Mouse (Mus musculus): ENCODE data around the gene Acsl4. TPM values are rescaled to one million over a fixed set of nuclear protein-coding genes. Genes with fewer than 3 reads are reported as not detected.

Acsl4 gene
- polyA plus RNA-seq, 1 experiment from 2014 or later, result 25.5 TPM

DNA sequence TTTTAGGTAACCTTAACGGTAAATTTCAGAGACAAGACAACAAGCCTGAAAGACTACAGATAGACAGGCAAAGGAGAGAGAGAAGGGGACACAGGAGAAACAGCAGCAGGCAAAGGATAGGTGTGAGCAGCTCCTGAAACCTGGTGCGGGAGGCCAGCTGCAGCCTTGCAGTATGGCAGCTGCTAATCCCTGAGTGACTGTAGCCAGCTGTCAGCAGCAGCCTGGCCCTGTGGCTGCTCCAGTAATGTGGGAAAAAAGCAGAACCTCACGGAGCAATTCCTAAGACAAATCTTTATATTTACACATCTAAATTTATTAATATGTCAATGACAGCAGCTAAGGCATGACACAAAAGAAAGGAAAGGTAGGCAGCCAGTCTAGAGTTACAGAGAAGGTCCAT is 113.8 kb downstream of the Acsl4 start:
- ATAC-seq, result no peak
- H3K4me1 ChIP-seq (ENCODE audit: control insufficient read depth, insufficient read depth, low read depth, low read length), result no peaks in the 10 kb centered on the region
- no peak overlapping the region for H3K4me2 ChIP-seq (ENCODE audit: low read length)
- WGBS, result 60% methylated on average over 3 of the region's 3 CpGs
- H3K36me3 ChIP-seq (ENCODE audit: control insufficient read depth, insufficient read depth, low read length), result no peaks in the 10 kb centered on the region
- no peak overlapping the region for H3K27ac ChIP-seq (ENCODE audit: low read depth, low read length)
- H3K9ac ChIP-seq (ENCODE audit: low read depth, low read length), result no peak overlapping the region
- H3K9me3 ChIP-seq (ENCODE audit: control insufficient read depth, low read length), result no peaks in the 10 kb centered on the region
- no peak overlapping the region for H3K4me3 ChIP-seq (ENCODE audit: low read length)
- H3K27me3 ChIP-seq (replicated peaks; ENCODE audit: control insufficient read depth, insufficient read depth, low read length), result no peaks in the 10 kb centered on the region; the same call in 1 of the 2 replicates

DNA sequence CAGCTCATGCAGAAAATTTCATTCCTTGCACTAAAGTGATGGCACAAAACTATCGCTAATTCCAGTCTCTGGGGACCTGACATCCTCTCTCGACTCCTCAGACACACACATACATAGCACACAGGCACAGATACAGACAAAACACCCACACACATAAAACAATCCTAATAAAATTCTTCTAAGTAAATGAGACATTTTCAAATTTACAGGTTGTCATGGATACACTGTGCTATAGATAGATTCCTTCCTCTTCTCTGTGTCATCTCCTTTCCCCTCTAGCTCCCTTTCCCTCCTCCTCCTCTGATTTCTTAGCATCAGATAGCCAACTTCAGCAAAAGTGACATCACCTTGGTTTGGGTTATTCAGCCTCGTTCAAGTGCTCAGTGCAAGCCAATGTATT is 114.3 kb downstream of the Acsl4 start:
- Histone ChIP-seq H3K27me3 (replicated peaks; ENCODE audit: control insufficient read depth, insufficient read depth, low read length) (no peaks in the 10 kb centered on the region), H3K4me3 (ENCODE audit: low read length) (no peak overlapping the region), H3K36me3 (ENCODE audit: control insufficient read depth, insufficient read depth, low read length) (no peaks in the 10 kb centered on the region), H3K27ac (ENCODE audit: low read depth, low read length) (no peak overlapping the region), H3K4me2 (ENCODE audit: low read length) (no peak overlapping the region), H3K4me1 (ENCODE audit: control insufficient read depth, insufficient read depth, low read depth, low read length) (no peaks in the 10 kb centered on the region), H3K9me3 (ENCODE audit: control insufficient read depth, low read length) (no peaks in the 10 kb centered on the region), H3K9ac (ENCODE audit: low read depth, low read length) (no peak overlapping the region)
- 75% methylated on average over 3 of the region's 3 CpGs for WGBS
- ATAC-seq, result no peak

Other genes with a start within 250 kb of the Acsl4 start
- 0.11 TPM in 2 replicates for gene Gucy2f, start 193.6 kb downstream of the Acsl4 start, polyA plus RNA-seq (2015; fragmentation: Nextera tagmentation; extraction: Ambion mirVana)
- gene Nxt2, start 163.8 kb downstream of the Acsl4 start, polyA plus RNA-seq (2015; fragmentation: Nextera tagmentation; extraction: Ambion mirVana), result 20.0 and 25.4 TPM in 2 replicates
- gene Kcne1l, start 84.2 kb downstream of the Acsl4 start, polyA plus RNA-seq (2015; fragmentation: Nextera tagmentation; extraction: Ambion mirVana), result 43.7 and 48.9 TPM in 2 replicates